Mouse (Mus musculus) C2C12 (cell line): ENCODE results near the gene Tgfbr3. TPM values are rescaled to one million over a fixed set of nuclear protein-coding genes. Genes with fewer than 3 reads are reported as not detected.

Experiments used
- H3K27me3 ChIP-seq: one replicate; pipeline ENCODE4 v1.6.1; 2011; ENCODE audit not compliant: control insufficient read depth, insufficient read depth, insufficient read length
- H3K36me3 ChIP-seq: one replicate; pipeline ENCODE4 v1.6.1; 2011; ENCODE audit not compliant: control insufficient read depth, insufficient read depth
- H3K4me3 ChIP-seq: one replicate; pipeline ENCODE4 v1.5.1; 2011; ENCODE audit warnings: mild to moderate bottlenecking, control low read depth; ENCODE audit not compliant: poor library complexity, insufficient read depth, severe bottlenecking
- H3K79me2 ChIP-seq: one replicate; pipeline ENCODE4 v1.6.1; 2011; ENCODE audit not compliant: control insufficient read depth, insufficient read depth
- H3K79me3 ChIP-seq: one replicate; pipeline ENCODE4 v1.6.1; 2011; ENCODE audit warnings: low read depth, control low read depth
- H3ac ChIP-seq: one replicate; pipeline ENCODE3; 2011; ENCODE audit warnings: low read depth; ENCODE audit not compliant: control insufficient read depth, insufficient read length
- CEBPB ChIP-seq: IDR thresholded peaks from one replicate; pipeline ENCODE4 v1.6.1; 2011; ENCODE audit warnings: low read depth, mild to moderate bottlenecking, control low read depth, moderate library complexity
- CTCF ChIP-seq: IDR thresholded peaks from one replicate; pipeline ENCODE4 v1.5.1; 2011; ENCODE audit not compliant: control insufficient read depth, insufficient read depth, insufficient read length
- FOSL1 ChIP-seq: IDR thresholded peaks from one replicate; pipeline ENCODE4 v1.8.0; 2011; ENCODE audit warnings: mild to moderate bottlenecking, low read length; ENCODE audit not compliant: poor library complexity, insufficient read depth, severe bottlenecking
- MAX ChIP-seq: IDR thresholded peaks from one replicate; pipeline ENCODE4 v1.6.1; 2011; ENCODE audit warnings: mild to moderate bottlenecking, control low read depth
- MYOD1 ChIP-seq: IDR thresholded peaks from one replicate; pipeline ENCODE4 v1.6.1; 2011; ENCODE audit warnings: low read depth; ENCODE audit not compliant: control insufficient read depth, insufficient read length
- MYOG ChIP-seq: IDR thresholded peaks from one replicate; pipeline ENCODE4 v1.6.1; 2011; ENCODE audit not compliant: control insufficient read depth, insufficient read length; ENCODE audit errors: extremely low read depth
- USF1 ChIP-seq: IDR thresholded peaks from one replicate; pipeline ENCODE4 v1.6.1; 2011; ENCODE audit warnings: low read depth, mild to moderate bottlenecking, control low read depth, moderate library complexity
- polyA plus RNA-seq: library from polyadenylated mRNA; unstranded; fragments of >200 nt; fragmentation: generic; extraction: Trizol; gene quantifications from one replicate; pipeline ENCODE4 v1.2.1, GENCODE M21; 2012; ENCODE audit warnings: missing spikeins

The Tgfbr3 gene
- polyA plus RNA-seq, 1 experiment: 0.20 TPM

- Histone ChIP-seq H3ac (no peak overlapping the region), H3K27me3 (no peaks in the 10 kb centered on the region), H3K79me2 (no peaks in the 10 kb centered on the region), H3K4me3 (no peak overlapping the region), H3K36me3 (no peaks in the 10 kb centered on the region), H3K79me3 (no peaks in the 10 kb centered on the region)
- TF ChIP-seq MYOG (no peak), FOSL1 (no peak), USF1 (no peak), MAX (peak; percentile 25)
Observed at GRCm38 (mm10) chr5:107119896-107120295, 169.5 kb downstream of the Tgfbr3 start.

DNA sequence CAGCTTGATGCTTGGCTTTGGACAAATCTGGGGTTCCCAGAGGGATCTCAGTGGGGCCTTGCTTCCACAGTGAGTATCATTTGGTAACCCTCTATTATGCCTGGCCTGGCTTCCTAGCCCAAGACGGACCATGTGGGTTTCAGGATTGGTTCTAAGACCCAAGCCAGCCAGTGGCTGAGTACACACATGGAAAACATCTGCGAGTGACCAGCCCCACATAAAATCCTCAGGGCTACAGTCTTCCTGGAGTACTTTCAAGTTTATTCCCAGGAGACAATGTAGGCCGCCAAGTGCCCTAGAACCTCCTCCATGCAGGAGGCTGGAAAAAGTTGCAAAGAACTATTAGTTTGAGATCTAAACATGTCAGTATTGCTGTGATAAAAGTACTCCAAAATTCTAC is 172.6 kb downstream of the Tgfbr3 start:
- no peak for TF ChIP-seq MAX
- TF ChIP-seq MYOD1: no peak
- TF ChIP-seq FOSL1: no peak
- no peak for TF ChIP-seq MYOG
- TF ChIP-seq CEBPB: no peak
- TF ChIP-seq CTCF: no peak
- no peak overlapping the region for H3ac ChIP-seq
- H3K4me3 ChIP-seq: no peak overlapping the region

GRCm38 (mm10) chr5:107112656-107113275 is 176.7 kb downstream of the Tgfbr3 start:
- no peak overlapping the region for H3K4me3 ChIP-seq
- H3K79me2 ChIP-seq: no peaks in the 10 kb centered on the region
- no peak overlapping the region for H3ac ChIP-seq
- TF ChIP-seq CEBPB (no peak), MYOG (no peak), CTCF (no peak), USF1 (no peak), FOSL1 (no peak), MYOD1 (no peak), MAX (no peak)
- H3K79me3 ChIP-seq: no peaks in the 10 kb centered on the region
- H3K36me3 ChIP-seq: no peaks in the 10 kb centered on the region
- H3K27me3 ChIP-seq: no peaks in the 10 kb centered on the region

More for the DNA sequence above, 172.6 kb downstream of the Tgfbr3 start:
- H3K36me3 ChIP-seq: no peaks in the 10 kb centered on the region
- no peaks in the 10 kb centered on the region for H3K27me3 ChIP-seq
- no peaks in the 10 kb centered on the region for H3K79me2 ChIP-seq
- no peaks in the 10 kb centered on the region for H3K79me3 ChIP-seq

GRCm38 (mm10) chr5:107111802-107112201 is 177.6 kb downstream of the Tgfbr3 start:
- no peak overlapping the region for H3K4me3 ChIP-seq
- no peaks in the 10 kb centered on the region for H3K79me3 ChIP-seq
- no peaks in the 10 kb centered on the region for H3K36me3 ChIP-seq
- H3K27me3 ChIP-seq: no peaks in the 10 kb centered on the region
- H3K79me2 ChIP-seq: no peaks in the 10 kb centered on the region
- no peak for TF ChIP-seq MYOD1
- no peak for TF ChIP-seq USF1
- no peak for TF ChIP-seq MYOG
- no peak for TF ChIP-seq MAX
- TF ChIP-seq FOSL1: no peak
- TF ChIP-seq CEBPB: no peak
- TF ChIP-seq CTCF: no peak
- H3ac ChIP-seq: no peak overlapping the region

- no peaks in the 10 kb centered on the region for H3K79me2 ChIP-seq
- H3K36me3 ChIP-seq: no peaks in the 10 kb centered on the region
- TF ChIP-seq CEBPB (no peak), MYOD1 (no peak), CTCF (no peak), MAX (no peak), FOSL1 (no peak), MYOG (no peak), USF1 (no peak)
- H3K4me3 ChIP-seq: no peak overlapping the region
- H3ac ChIP-seq: no peak overlapping the region
- no peaks in the 10 kb centered on the region for H3K79me3 ChIP-seq
- H3K27me3 ChIP-seq: no peaks in the 10 kb centered on the region
Observed at GRCm38 (mm10) chr5:107110880-107111520, 178.4 kb downstream of the Tgfbr3 start.

DNA sequence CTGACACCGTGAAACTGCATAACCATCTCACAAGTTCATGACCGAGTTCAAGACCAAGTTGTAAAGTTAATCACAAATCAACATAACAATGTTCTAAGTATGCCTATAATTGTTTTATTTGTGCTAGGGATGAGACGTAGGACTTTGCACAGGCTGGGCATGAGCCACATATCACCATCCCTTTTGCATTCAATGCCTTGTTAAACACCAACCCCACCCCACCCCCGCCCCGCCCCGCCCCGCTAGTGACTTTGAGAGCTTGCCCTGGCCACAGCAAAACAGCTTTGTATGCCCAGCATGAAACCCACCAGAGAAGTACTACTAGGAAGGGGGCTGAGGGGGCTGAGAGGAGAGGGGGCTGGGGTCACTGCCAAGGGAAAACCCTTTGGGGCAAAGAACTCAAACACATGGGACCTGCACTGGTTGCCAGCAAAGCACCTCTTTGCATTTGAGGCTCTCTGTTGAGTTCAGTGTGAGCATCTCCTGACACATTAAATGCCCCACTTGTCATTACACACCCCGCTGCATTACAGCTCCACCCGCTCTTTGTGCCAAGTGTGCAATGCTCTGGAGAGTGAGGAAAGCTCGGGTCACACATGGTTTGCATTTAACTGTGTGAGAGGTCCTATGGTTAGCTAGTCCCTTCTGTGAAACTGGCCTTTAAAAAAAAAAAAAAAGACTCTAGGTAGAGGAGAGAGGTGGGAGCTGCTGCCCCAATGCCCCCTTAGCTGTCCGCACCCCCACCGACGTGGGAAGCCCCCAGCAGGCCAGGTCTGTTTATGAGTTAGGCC is 179.1 kb downstream of the Tgfbr3 start:
- no peaks in the 10 kb centered on the region for H3K79me3 ChIP-seq
- H3ac ChIP-seq: no peak overlapping the region
- H3K4me3 ChIP-seq: no peak overlapping the region
- H3K36me3 ChIP-seq: no peaks in the 10 kb centered on the region
- no peaks in the 10 kb centered on the region for H3K27me3 ChIP-seq
- TF ChIP-seq MYOG: no peak
- TF ChIP-seq FOSL1: no peak
- no peak for TF ChIP-seq MAX
- TF ChIP-seq CTCF: no peak
- no peaks in the 10 kb centered on the region for H3K79me2 ChIP-seq
